Mouse (Mus musculus): ENCODE measurements around the gene Ndst2.
"Not testable (repeated sequence)": the region's sequence is repeated elsewhere in the genome, so short reads cannot be mapped to it uniquely, and the experiment has no call there.

The Ndst2 gene

DNA sequence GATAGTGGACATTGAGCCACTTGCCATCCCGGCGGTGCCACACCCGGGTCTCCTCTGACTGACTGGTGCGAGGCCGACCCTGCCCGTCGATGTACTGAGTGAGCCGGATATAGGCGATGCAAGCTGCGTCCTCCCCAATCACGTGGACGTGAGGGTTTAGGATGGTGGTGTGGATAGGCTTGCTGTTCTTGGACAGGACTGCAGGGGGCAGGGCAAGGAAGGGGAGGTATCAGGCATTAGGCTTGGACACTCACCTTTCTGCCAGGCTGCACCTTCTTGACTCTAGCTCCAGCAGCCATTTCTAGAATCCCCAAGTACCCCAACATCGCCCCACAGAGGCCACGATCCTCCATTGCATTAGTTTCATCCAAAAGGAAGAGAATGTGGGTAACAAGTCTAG lies 2.9 kb upstream of the Ndst2 start:
- DNase-seq (ENCODE audit: low spot score) = no peak

DNA sequence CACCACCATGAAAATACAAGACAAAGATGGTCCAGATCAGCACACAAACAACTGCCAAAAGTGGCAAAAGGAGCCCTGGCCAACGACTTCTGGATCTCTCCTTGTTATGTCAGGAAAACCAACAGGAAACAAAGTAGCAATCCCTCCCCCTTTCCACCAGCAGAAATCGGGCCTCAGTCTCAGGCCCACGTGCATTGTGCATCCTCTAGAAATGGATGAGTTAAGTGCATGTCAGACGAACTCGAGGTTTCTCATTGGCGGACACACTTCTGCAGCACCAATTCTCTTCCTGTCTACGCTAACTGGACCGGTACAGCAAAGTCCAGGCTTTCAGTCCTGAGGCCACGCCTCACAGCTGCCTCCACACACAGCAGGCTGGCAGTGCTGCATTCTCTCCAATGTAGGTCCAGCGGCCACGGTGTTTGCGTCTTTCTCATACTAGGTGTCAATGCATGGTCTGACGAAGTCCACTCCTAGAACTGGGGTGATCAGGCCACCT lies 1.6 kb upstream of the Ndst2 start:
- no peak for DNase-seq (ENCODE audit: low spot score)

DNA sequence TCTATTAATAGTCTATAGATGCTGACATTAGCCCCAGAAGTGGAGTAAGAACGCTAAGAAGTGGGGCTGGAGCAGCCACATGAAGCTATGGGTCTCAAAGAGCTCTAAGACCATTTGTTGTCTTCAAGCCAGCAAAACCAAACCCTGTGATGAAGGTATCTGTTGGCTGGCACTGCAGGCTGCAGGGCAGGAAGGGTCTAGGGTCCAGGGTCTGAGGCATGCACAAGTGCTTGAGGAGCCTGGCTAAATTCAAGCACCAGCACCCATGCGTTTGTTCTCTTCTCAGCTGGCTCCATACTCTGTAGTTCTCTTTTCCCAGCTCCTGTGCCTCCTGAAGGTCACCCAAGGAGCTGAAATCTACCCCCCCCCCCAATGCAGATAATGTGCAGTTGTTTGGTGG lies 690 bp upstream of the Ndst2 start:
- DNase-seq (ENCODE audit: low spot score) = no peak

DNA sequence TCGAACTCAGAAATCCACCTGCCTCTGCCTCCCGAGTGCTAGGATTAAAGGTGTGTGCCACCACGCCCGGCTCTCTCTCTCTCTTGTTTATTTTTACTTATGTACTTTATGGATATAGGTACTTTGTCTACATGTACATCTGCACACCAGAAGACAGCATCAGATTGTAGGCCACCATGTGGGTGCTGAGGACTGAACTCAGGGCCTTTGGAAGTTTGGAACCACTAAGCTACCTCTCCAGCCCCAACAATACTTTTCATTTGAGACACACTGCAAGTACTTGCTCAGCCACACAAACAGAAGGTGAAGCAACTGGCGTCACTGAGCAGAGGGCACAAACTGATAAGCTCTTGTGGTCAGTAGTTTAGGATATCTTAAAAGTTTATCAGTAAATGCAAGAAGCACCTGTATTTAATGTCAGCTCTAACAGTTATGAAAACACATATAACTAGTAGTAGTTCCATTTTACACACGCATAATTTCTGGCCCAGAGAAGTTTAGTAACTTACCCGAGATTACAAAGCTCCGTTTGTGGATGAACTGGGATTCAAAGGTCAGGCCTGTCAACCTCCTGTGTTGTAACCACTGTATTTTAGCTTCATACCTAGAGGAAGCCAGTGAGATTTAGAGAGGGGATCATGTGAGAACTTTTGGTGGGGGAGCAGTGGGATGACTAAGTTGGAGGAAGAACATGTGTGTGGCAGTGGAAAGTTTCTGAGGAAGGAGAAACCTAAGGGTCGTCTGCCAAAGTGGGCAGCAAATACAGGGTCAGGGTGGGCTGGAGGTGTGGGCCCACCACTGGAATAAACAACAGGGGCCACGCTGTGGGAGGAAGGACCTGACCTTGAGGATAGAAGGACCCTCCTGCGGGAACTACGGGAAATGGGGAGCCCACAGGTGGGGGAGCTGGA lies 1.1 kb downstream of the Ndst2 start:
- no peak for DNase-seq (ENCODE audit: low spot score)

DNA sequence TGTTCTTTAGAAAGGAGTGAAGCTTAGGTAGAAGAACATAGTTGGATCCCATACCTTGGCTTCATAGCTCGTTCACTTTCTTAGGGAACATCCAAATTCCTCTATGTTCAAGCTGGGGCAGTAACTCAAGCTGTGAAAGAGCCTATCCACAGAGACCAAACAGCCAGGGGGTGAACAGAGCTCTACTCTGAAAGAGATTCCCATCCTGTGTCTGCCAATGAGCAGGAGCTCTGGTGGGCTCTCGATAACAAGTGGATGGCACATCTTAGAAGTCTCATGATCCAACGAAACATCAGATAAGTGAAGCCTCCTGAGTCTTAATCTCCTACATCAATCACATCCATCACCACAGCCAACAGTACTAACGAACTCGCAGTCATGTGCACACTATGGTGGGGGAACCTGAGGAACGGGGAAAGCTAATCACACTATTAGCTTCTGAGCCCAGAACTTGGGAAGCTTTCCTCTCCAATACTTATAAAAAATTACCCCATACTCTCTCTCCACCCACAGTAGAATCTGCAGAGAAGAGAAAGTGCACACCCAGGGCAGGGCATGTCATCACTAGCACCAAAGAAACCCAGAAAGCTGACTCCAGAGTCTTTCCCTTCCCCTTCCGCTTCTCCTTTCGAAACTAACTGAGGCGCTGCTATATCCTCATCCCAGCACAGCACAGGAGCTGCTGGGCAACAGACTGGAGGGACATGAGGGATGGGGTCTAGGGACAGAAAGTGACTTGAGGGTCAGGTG lies 3.3 kb downstream of the Ndst2 start:
- DNase-seq (ENCODE audit: low spot score) = no peak

DNA sequence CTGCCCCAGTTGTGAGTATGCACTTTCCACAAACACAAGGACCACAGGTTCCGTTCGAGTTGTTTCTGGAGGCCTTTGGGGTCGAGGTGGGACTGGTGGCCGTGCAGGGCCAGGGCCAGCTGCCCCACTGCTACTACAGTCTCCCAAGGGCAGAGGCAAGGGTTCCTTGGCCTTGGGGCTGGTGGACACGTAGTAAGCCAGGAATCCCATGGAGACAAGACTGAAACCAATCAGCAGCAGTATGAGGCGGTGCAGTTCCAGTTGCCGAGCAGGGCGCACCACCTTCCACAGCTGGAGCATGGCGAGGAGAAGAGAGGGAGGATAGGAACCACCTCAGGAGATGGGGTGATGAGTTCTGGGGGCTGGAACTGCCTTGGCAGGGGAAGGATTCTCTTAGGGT lies 4.5 kb downstream of the Ndst2 start:
- DNase-seq (ENCODE audit: low spot score) = no peak

DNA sequence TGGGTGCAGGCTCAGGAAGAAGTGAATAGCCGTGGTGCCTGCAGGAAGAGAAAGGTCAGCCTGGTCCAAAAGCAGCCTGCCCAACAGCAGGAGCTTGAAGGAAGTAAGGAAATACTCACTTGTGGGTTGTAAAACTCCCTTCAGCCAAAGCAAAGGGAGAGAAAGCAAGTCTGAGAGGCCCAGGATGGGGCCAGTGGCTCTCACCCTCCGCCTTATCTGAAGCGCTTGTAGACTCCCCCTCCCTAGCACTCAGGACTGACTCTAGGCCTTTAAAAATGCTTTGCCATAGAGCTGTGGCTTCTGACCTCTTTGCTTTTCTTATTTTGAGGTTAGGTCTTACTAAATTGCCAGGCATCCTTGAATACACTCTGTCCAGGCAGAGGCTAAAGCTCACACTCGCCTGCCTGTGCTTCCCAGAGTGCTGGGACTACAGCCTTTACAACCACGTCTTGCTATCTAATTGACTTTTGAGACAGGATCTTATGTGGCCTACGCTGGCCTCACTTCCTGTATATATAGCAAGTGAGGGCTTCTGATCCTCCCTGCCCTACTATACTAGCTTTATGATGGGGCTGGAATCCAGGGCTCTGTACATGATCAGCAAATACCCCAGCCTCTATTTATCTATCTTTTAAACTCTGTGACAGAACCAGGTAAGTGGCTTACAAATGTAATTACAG lies 8.6 kb downstream of the Ndst2 start:
- no peak for DNase-seq (ENCODE audit: low spot score)

DNA sequence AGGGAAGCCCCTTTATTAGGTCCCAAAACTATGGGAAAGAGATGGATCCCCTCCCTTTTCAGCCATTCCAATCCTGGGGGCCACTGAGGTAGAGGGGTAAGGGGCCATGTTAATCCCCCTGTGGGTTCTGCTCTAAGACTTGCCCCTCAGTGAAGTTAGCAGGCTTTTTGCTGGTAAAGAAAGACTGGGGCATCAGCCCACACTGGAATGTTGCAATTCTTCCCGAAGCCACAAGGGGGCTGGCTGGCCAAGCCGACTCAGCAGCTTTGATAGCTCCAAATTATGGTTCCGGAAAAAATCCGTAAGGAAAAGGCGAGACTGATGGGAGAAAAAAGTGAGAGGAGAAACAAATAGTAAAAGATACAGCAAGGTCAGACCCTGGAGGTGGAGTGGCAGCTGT lies 10.3 kb downstream of the Ndst2 start:
- DNase-seq (ENCODE audit: low spot score) = peak; percentile 37

DNA sequence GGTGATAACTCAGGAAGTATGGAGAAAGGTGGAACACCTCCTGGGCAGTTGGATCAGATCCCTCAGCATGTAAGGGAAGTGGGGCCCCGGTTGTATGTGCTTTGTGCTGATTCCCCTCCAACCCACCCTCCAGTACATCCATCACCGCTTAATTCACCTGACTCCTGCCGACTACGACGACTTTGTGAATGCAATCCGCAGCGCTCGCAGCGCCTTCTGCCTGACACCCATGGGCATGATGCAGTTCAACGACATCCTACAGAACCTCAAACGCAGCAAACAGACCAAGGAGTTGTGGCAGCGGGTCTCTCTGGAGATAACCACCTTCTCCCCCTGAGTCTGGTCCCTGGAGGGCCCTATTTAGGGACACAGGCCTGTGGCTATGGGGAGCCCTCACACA lies 11.4 kb downstream of the Ndst2 start:
- no peak for DNase-seq (ENCODE audit: low spot score)

DNA sequence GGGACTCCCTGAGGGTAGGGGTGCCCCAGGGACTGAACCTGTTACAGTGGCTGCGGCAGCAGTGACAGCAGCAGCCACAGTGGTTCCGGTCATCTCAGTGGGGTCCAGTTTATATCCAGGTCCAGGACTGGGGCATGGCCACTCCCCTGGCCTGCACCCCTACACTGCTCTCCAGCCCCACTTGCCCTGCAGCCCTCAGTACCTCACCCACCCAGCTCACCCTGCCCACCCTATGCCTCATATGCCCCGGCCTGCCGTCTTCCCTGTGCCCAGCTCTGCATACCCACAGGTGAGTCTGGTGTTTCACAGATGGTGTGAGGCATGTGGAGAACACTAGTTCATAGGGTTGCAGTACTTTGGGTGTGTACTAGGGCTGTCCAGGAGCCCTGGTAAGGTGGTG lies 13.0 kb downstream of the Ndst2 start:
- DNase-seq (ENCODE audit: low spot score) = no peak

DNA sequence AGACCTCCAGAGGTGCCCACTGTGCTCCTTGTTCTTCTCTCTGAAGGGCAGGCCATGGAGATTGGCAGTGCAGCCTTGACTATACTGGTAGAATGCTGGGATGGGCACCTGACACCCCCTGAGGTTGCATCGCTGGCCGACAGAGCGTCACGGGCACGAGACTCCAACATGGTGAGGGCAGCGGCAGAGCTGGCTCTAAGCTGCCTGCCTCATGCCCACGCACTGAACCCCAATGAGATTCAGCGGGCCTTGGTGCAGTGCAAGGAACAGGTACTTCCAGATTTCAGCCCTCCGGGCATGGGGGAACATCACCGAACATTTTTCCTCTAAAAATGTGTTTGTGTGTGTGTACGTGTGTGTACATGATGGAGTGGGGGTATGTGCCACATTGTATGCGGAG lies 14.6 kb downstream of the Ndst2 start:
- no peak for DNase-seq (ENCODE audit: low spot score)

DNA sequence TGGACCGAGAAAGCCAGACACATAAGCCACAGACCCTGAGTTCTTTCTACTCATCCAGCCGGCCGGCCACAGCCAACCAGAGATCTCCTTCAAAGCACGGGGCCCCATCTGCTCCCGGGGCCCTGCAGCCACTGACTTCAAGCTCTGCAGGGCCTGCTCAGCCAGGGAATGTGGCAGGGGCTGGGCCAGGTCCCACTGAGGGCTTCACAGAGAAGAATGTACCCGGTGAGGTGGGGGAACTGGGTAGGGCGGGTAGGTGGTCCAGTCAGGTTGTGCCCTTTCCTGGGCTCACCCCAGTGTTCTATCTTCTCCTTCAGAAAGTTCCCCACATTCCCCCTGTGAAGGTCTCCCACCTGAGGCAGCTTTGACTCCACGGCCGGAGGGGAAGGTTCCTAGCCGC lies 15.9 kb downstream of the Ndst2 start:
- no peak for DNase-seq (ENCODE audit: low spot score)

DNA sequence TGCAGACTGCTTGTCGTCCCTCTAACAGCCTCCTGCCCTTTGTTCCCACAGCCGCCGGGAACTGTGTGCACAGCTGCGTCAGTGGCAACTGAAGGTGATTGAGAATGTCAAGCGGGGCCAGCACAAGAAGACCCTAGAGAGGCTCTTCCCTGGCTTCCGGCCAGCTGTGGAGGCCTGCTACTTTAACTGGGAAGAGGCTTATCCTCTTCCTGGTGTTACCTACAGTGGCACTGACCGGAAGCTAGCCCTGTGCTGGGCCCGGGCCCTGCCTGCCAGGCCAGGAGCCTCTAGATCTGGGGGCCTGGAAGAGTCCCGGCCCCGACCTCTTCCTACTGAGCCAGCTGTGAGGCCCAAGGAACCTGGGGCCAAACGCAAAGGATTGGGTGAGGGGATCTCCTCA lies 20.5 kb downstream of the Ndst2 start:
- no peak for DNase-seq (ENCODE audit: low spot score)

DNA sequence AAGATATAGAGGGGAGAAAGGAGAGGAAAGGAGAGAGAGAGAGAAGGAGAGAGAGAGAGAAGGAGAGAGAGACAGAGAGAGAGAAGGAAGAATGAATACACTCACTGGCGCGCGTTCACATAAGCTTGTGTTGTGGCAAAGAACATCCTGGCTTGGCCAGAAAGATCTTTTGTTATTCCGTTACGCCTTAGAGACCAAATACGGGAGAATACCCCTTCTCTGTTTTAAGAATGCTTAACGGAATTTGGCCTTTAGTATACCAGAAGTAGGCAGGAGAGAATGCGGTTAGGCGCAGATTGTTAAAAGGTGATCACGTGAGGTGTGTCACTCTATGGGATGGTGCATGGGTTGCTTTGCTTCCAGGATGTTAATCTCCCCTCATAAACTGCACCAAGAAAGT lies 26.1 kb downstream of the Ndst2 start:
- DNase-seq (ENCODE audit: low spot score) = no peak

DNA sequence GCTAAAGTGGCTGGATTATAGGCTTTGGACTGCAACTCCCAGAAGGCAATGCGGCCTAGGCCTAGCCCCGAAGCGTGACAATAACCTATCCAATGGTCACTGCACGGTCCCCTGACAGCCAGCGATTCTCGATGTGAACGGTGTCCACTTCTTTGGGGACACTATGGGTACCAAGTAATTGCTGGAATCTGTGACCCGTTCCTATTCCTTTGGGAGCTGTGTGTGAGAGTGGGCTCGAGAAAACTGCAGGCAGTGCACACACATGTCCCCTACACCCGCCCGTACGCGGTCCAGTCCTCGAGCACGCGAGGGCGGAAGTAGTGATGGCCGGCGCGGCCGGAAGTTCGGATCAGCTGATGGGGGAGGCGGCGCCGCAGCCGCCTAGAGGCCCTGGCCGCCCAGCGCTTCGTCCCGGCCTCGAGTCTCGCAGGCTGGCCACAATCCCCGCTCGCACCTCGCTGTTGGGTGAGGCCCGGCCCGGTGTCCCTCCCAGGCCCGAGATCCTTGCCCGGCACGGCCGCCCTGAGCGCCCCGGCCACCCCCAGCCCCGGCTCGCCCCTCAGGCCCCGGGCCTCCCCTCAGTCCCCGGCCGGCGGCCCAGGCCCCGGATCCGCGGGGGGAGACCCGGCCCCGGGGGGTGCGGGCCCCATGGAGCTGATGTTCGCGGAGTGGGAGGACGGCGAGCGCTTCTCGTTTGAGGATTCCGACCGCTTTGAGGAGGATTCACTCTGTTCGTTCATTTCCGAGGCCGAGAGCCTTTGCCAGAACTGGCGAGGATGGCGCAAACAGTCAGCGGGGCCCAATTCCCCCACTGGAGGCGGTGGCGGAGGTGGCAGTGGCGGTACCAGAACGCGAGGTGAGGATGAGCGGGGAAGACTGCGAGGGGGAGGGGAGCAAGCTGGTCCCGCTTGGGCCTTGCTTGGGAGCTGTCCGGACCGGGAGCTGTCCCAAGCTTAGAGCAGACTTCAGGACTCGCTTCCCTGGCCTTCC lies 26.9 kb downstream of the Ndst2 start, which contains the start of gene Zswim8:
Gene Zswim8, plus strand, starts transcription at position 352 of the 990 bp plus-strand sequence.
- DNase-seq (ENCODE audit: low spot score) = peak; percentile 88

DNA sequence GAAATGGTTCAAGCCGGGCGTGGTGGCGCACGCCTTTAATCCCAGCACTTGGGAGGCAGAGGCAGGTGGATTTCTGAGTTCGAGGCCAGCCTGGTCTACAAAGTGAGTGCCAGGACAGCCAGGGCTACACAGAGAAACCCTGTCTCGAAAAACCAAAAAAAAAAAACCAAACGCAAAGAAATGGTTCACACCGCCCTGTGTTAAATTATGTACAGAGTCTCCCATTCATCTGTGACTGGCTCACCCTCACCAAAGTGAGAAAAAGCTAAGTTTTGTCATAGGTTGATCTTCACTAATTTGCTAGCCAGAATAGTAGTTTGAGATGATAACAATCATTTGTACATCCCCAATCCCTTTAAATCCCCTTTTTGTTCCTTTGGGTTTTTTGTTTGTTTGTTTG lies 30.9 kb downstream of the Ndst2 start:
- DNase-seq (ENCODE audit: low spot score) = not testable (repeated sequence)

DNA sequence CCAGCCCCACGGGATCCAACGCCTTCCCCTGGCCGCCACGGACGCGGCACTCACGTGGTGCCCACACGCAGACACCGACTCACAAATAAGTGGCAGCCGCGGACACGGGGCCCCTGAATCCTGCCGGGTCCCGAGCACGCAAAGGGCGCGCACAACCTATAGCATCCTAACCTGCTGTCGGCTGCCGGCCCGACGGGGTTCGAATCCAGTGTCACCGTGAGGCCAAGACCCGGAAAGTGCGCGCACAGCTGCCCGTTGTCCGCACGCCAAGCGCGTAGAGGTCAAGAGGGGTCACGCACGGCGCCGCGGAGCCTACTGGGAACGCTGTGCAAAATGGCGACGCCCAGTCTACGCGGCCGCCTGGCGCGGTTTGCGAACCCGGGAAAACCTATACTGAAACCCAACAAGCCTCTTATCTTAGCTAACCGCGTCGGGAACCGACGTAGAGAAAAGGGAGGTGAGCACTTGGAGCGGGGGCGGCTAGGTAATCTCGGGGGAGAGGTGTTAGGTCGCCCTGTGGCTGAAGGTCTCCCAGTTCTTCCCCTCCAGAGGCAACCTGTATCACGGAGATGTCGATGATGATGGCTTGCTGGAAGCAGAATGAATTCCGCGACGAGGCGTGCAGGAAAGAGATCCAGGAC lies 31.5 kb downstream of the Ndst2 start, which contains the start of gene Chchd1:
Gene Chchd1, plus strand, starts transcription at position 266 of the 641 bp plus-strand sequence.
- peak; percentile 83 for DNase-seq (ENCODE audit: low spot score)

DNA sequence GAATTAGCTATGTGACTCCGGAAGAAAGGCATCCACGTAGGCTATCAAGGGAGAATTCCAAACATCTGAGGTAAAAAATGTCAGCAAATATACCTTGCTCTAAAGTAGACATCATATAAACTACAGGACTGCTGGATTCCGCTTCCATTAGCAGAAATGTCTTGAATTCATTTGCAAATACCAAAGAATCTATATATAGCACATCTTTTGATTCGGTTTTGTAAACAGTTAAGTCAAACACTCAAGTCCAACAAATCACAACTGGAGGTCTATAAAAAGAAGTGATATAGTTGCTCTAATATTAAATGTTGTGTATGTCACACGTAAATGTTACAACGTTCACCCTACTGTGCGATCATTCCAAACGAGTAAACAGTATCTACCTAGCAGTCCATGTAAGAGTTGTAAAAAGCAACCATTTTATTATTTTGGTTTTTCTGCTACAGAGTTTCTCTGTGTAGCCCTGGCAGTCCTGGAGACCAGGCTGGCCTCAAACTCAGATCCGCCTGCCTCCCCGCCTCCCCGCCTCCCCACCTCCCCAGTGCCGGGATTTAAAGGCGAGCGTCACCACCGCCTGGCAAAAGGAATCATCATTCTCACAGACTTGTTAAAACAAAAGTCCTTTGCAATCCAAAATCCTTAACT lies 32.1 kb downstream of the Ndst2 start:
- no peak for DNase-seq (ENCODE audit: low spot score)

DNA sequence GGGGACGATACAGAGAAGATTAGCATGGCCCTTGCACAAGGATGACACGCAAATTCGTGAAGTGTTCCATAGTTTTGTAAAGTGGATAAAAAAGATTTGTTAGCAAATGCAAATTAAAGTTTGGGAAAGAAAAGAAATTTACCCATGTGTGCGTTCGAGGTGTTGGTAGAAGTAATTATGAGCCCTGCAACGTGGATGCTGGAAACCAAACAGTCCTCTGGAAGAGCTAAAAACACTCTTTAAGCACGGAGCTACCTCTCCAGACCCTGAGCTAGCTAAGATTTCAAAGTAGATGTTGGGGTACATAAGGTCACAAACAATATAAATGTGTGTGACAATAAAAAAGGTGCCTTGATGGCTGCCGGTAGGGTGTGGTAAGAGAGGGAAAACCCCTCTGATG lies 32.8 kb downstream of the Ndst2 start:
- no peak for DNase-seq (ENCODE audit: low spot score)

DNA sequence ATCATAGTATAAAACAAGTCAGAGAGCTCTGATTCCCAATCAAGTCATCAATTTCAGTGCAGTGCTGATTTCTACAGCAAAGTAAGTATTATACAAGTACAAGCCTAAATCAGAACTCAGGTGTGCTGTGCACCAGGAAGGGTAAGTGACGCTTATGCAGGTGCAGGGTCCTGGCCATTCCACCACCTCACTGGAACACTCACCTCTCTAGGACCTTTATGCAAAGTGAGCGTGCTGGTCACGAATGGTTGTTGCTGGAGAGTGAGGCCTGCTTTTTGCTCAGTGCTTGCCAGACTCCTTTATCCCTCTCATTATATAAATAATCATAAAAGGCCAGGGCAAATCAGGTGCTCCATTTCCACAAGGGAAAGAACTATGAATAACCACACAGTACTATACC lies 34.0 kb downstream of the Ndst2 start:
- no peak for DNase-seq (ENCODE audit: low spot score)
